Mouse (Mus musculus): ENCODE measurements around the gene Car8. TPM values are rescaled to one million over a fixed set of nuclear protein-coding genes. Genes with fewer than 3 reads are reported as not detected.

The Car8 gene
- total and polyA plus RNA-seq, 2 experiments from 2014 or later: 17.7 to 31.6 TPM

- no peak for TF ChIP-seq CTCF (IDR thresholded peaks at IDR 0.05)
Observed at GRCm38 (mm10) chr4:8239699-8240098, 858 bp upstream of the Car8 start.

GRCm38 (mm10) chr4:8239306-8239670, 447 bp upstream of the Car8 start:
- Histone ChIP-seq H3K27ac (ENCODE audit: low read depth, low read length) (no peak overlapping the region), H3K27me3 (ENCODE audit: insufficient read depth, low read length) (no peaks in the 10 kb centered on the region), H3K36me3 (ENCODE audit: insufficient read depth, low read length) (no peaks in the 10 kb centered on the region), H3K4me3 (ENCODE audit: low read depth, low read length) (peak overlapping the region; percentile 80), H3K4me1 (ENCODE audit: insufficient read depth, low read length) (no peaks in the 10 kb centered on the region; the same call in 1 of the 2 replicates), H3K4me2 (ENCODE audit: low read depth, low read length, poor library complexity, severe bottlenecking) (peak overlapping the region; percentile 98), H3K9me3 (ENCODE audit: low read length) (no peaks in the 10 kb centered on the region), H3K9ac (replicated peaks; ENCODE audit: low read length, poor library complexity, severe bottlenecking) (peak overlapping the region; percentile 73; the same call in 1 of the 2 replicates)
- peak; percentile 29; the same call in 1 of the 2 replicates for TF ChIP-seq CTCF (IDR thresholded peaks at IDR 0.05)
- ATAC-seq (ENCODE audit: low FRiP score) (peak; percentile 62; the same call in 1 of the 2 replicates), DNase-seq (ENCODE audit: low spot score) (no peak)
- WGBS: 21% methylated on average over 11 of the region's 11 CpGs

More at GRCm38 (mm10) chr4:8239699-8240098, 858 bp upstream of the Car8 start:
- WGBS: 69% methylated on average over 11 of the region's 11 CpGs
- Histone ChIP-seq H3K4me3 (ENCODE audit: low read depth, low read length) (0 out of 2 replicates have a peak overlapping the region, but pooled peaks have one; percentile 80), H3K9me3 (ENCODE audit: low read length) (no peaks in the 10 kb centered on the region), H3K4me2 (ENCODE audit: low read depth, low read length, poor library complexity, severe bottlenecking) (no peak overlapping the region), H3K36me3 (ENCODE audit: insufficient read depth, low read length) (no peaks in the 10 kb centered on the region), H3K27ac (ENCODE audit: low read depth, low read length) (no peak overlapping the region), H3K4me1 (ENCODE audit: insufficient read depth, low read length) (no peaks in the 10 kb centered on the region; the same call in 1 of the 2 replicates), H3K9ac (replicated peaks; ENCODE audit: low read length, poor library complexity, severe bottlenecking) (no peak overlapping the region), H3K27me3 (ENCODE audit: insufficient read depth, low read length) (no peaks in the 10 kb centered on the region)
- DNase-seq (ENCODE audit: low spot score) (no peak), ATAC-seq (ENCODE audit: low FRiP score) (no peak)

- ATAC-seq (ENCODE audit: low FRiP score): no peak
- Histone ChIP-seq H3K27me3 (ENCODE audit: insufficient read depth, low read length) (no peaks in the 10 kb centered on the region), H3K36me3 (ENCODE audit: insufficient read depth, low read length) (no peaks in the 10 kb centered on the region), H3K27ac (ENCODE audit: low read depth, low read length) (no peak overlapping the region), H3K9me3 (ENCODE audit: low read length) (no peaks in the 10 kb centered on the region), H3K4me1 (ENCODE audit: insufficient read depth, low read length) (no peaks in the 10 kb centered on the region; the same call in 1 of the 2 replicates), H3K4me3 (ENCODE audit: low read depth, low read length) (no peak overlapping the region), H3K9ac (replicated peaks; ENCODE audit: low read length, poor library complexity, severe bottlenecking) (no peak overlapping the region), H3K4me2 (ENCODE audit: low read depth, low read length, poor library complexity, severe bottlenecking) (no peak overlapping the region)
- no peak for DNase-seq (ENCODE audit: low spot score)
- 70% methylated on average over 12 of the region's 12 CpGs for WGBS
- no peak for TF ChIP-seq CTCF (IDR thresholded peaks at IDR 0.05)
Observed at GRCm38 (mm10) chr4:8232393-8233111, 6.3 kb downstream of the Car8 start.

- H3K4me3 ChIP-seq (ENCODE audit: low read depth, low read length): no peak overlapping the region
- no peaks in the 10 kb centered on the region for H3K4me1 ChIP-seq (ENCODE audit: insufficient read depth, low read length)
- no peak for TF ChIP-seq CTCF (IDR thresholded peaks at IDR 0.05)
- no peak for ATAC-seq (ENCODE audit: low FRiP score)
- H3K4me2 ChIP-seq (ENCODE audit: low read depth, low read length, poor library complexity, severe bottlenecking): no peak overlapping the region
- H3K9ac ChIP-seq (replicated peaks; ENCODE audit: low read length, poor library complexity, severe bottlenecking): no peak overlapping the region
- H3K36me3 ChIP-seq (ENCODE audit: insufficient read depth, low read length): no peaks in the 10 kb centered on the region
- 92% methylated on average over 5 of the region's 5 CpGs for WGBS
- H3K27me3 ChIP-seq (ENCODE audit: insufficient read depth, low read length): no peaks in the 10 kb centered on the region
- no peak for DNase-seq (ENCODE audit: low spot score)
- H3K9me3 ChIP-seq (ENCODE audit: low read length): no peaks in the 10 kb centered on the region
- no peak overlapping the region for H3K27ac ChIP-seq (ENCODE audit: low read depth, low read length)
Observed at GRCm38 (mm10) chr4:8231291-8231871, 7.5 kb downstream of the Car8 start.

GRCm38 (mm10) chr4:8229661-8230298, 9.1 kb downstream of the Car8 start:
- Histone ChIP-seq H3K4me1 (ENCODE audit: insufficient read depth, low read length) (no peaks in the 10 kb centered on the region), H3K36me3 (ENCODE audit: insufficient read depth, low read length) (no peaks in the 10 kb centered on the region), H3K9ac (replicated peaks; ENCODE audit: low read length, poor library complexity, severe bottlenecking) (no peak overlapping the region), H3K9me3 (ENCODE audit: low read length) (no peaks in the 10 kb centered on the region), H3K27me3 (ENCODE audit: insufficient read depth, low read length) (no peaks in the 10 kb centered on the region), H3K4me3 (ENCODE audit: low read depth, low read length) (no peak overlapping the region), H3K4me2 (ENCODE audit: low read depth, low read length, poor library complexity, severe bottlenecking) (no peak overlapping the region), H3K27ac (ENCODE audit: low read depth, low read length) (no peak overlapping the region)
- DNase-seq (ENCODE audit: low spot score) (no peak), ATAC-seq (ENCODE audit: low FRiP score) (0 out of 2 replicates have a peak, but pooled peaks have one; percentile 13)
- no peak for TF ChIP-seq CTCF (IDR thresholded peaks at IDR 0.05)
- 40% methylated on average over 3 of the region's 3 CpGs for WGBS

GRCm38 (mm10) chr4:8218941-8219340, 19.9 kb downstream of the Car8 start:
- H3K4me3 ChIP-seq (ENCODE audit: low read depth, low read length): no peak overlapping the region
- no peak overlapping the region for H3K4me2 ChIP-seq (ENCODE audit: low read depth, low read length, poor library complexity, severe bottlenecking)
- no peaks in the 10 kb centered on the region for H3K36me3 ChIP-seq (ENCODE audit: insufficient read depth, low read length)
- no peak for DNase-seq (ENCODE audit: low spot score)
- no peak overlapping the region for H3K27ac ChIP-seq (ENCODE audit: low read depth, low read length)
- no peak overlapping the region for H3K9ac ChIP-seq (replicated peaks; ENCODE audit: low read length, poor library complexity, severe bottlenecking)
- ATAC-seq (ENCODE audit: low FRiP score): no peak
- WGBS: 88% methylated on average over 8 of the region's 8 CpGs
- H3K9me3 ChIP-seq (ENCODE audit: low read length): no peaks in the 10 kb centered on the region
- no peak for TF ChIP-seq CTCF (IDR thresholded peaks at IDR 0.05)
- H3K4me1 ChIP-seq (ENCODE audit: insufficient read depth, low read length): no peaks in the 10 kb centered on the region
- no peaks in the 10 kb centered on the region for H3K27me3 ChIP-seq (ENCODE audit: insufficient read depth, low read length)
